Mouse (Mus musculus): ENCODE results near the gene 4930442H23Rik.
"Not testable (repeated sequence)": the region's sequence is repeated elsewhere in the genome, so short reads cannot be mapped to it uniquely, and the experiment has no call there.

The 4930442H23Rik gene

DNA sequence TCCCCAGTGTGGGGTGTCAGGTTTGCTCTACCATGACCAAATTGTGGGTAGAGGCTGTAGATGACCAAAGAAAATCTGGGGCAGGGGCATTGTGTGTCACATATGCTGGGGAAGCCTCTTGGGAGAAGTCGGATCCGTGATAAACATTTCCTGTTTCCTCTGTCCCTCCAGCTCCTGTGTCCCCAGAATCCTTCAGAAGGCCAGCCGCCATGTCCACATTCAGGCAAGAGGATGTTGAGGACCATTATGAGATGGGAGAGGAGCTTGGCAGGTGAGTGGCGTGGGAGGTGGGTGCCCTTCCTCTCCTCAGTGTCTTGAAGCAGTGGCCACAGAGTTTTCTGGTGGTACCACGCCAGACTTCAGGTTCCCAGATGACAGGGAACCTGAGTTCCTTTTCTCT lies at the start of gene 4930442H23Rik:
TSS of gene 4930442H23Rik (minus strand) at position 45 of the 400 bp plus-strand sequence.
- no peak for DNase-seq (ENCODE audit: low read depth)

DNA sequence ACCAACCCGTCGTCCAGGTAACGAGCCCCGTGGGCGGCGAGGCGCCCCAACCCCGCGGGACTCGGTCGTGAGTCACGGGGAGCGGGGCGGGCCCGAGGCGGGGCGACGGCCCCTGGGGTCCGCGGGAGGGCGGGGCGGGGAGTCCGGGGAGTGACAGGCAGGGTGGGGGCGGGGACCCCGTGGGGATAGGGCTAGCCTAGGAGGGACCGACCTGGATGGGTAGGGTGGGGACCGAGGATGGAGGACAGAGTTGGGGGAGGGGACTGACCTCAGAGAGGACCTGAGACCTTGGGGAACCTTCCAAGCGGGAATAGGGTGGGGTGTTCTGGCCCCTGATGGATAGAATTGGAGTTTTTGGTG lies 49.6 kb upstream of the 4930442H23Rik start:
- no peak for DNase-seq (ENCODE audit: low read depth)

GRCm38 (mm10) chr10:81232580-81233225 lies 49.1 kb upstream of the 4930442H23Rik start, which contains the start of gene Zfr2:
TSS of gene Zfr2 (plus strand) at chr10:81233155.
- peak; percentile 79 for DNase-seq (ENCODE audit: low read depth)

DNA sequence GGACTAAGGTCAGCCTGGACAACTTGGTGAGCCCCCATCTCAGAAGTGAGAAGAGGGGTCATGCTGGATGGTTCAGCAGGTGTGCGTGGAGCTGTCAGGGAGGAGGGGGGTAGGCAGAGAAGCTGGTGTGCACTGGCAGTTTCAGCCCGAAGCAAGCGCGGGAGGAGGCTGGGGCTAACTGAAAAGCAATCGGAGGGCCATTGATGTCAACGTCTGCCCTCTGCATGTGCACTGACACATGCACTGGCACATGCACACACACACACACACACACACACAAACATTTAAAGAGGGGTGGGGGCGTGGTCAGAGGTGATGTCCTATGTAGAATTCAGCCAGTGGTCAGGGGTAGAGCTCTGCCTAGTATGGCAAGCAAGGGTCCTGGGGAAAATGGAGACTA lies 47.8 kb upstream of the 4930442H23Rik start:
- no peak for DNase-seq (ENCODE audit: low read depth)

GRCm38 (mm10) chr10:81230438-81231332 lies 47.0 kb upstream of the 4930442H23Rik start, which contains the start of gene Atcay:
TSS of gene Atcay (minus strand) at chr10:81230833.
- DNase-seq (ENCODE audit: low read depth) = no peak

DNA sequence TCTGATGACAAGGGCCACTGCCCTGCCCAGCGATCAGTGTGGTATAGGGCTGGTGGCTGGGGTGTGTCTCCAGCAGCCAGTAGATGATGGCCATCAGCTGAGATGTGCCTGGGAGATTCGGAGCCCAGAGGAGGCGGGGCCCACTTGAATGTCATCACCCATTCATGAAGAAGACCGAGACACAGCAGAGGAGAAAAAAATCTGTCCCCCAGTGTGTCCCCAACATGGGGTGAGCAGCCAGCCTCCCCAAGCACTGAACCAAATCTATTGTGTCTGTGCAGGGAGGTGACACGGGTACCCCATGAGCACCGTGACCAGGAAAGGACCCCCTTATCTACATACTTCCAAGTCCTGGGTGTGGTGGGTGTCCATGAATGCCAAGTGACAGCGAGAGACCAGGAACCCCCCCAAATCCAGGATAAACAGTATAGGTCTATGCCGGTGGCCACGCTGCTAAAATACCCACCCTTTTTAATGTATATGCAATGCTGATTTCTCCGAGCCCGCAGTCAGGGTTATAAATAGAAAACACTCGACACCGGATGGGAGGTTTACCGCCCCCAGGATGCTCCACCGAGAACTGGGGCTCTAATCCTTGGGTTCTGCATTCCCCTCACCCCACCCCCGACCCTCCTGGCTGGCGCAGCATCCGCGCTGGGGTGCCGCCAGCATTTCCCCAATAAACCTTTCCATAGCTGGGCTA lies 46.2 kb upstream of the 4930442H23Rik start:
- DNase-seq (ENCODE audit: low read depth) = no peak

- not testable (repeated sequence) for DNase-seq (ENCODE audit: low read depth)
Measured at GRCm38 (mm10) chr10:81223731-81224130, 40.1 kb upstream of the 4930442H23Rik start.

DNA sequence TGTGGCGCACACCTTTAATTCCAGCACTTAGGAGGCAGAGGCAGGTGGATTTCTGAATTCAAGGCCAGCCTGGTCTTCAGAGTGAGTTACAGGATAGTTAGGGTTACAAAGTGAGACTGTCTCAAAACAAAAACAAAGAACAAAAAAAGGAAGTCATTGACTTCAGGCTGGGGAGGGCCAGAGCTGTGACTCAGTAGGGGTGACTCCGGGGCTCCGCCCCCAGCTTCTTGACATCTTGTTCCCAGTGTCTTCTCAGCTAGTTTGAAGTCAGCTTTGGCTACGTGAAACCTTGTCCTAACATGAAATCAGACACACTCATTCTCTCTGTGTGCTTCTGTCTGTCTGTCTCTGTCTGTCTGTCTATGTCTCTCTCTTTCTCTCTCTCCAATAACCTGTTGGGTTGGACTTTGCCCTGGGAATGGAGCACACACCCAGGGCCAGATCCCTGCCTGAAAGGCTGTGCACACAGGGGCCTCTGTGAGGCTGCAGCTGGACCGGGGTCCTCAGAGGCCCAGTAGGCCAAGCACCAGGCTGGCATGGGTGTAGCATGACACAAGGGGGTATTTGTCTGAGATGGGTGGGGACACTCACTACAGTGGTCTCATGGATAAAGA lies 37.9 kb upstream of the 4930442H23Rik start:
- DNase-seq (ENCODE audit: low read depth) = peak; percentile 51

GRCm38 (mm10) chr10:81217964-81218363 lies 34.3 kb upstream of the 4930442H23Rik start:
- DNase-seq (ENCODE audit: low read depth) = peak; percentile 65

DNA sequence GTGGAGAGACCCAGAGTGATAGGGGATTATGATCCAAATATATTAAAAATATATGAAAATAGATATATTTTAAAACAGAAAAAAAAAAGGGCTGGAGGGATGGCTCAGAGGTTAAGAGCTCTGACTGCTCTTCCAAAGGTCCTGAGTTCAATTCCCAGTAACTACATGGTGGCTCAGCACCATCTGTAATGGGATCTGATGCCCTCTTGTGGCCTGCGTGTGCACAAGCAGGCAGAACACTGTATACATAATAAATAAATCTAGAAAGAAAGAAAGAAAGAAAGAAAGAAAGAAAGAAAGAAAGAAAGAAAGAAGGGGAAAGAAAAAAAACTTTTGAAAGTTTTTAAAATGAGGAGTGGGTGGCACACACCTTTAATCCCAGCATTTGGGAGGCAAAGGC lies 33.6 kb upstream of the 4930442H23Rik start:
- DNase-seq (ENCODE audit: low read depth) = not testable (repeated sequence)

GRCm38 (mm10) chr10:81216810-81217209 lies 33.2 kb upstream of the 4930442H23Rik start:
- no peak for DNase-seq (ENCODE audit: low read depth)

DNA sequence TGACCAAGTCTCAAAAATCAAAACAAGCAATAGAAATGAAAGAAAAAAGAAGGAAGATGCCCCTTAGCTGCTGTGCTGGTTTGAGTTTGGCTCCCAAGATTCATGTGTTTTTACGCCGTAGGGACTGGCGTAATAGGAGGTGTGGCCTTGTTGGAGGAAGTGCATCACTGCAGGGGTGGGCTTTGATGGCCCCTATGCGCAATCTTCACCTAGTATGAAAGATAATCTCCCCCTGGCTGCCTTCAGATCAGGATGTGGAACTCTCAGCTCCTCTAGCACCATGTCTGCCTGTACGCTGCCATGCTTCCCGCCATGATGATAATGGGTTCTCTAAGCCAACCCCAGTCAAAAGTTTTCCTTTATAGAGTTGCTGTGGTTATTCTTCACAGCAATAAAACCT lies 32.6 kb upstream of the 4930442H23Rik start:
- no peak for DNase-seq (ENCODE audit: low read depth)

DNA sequence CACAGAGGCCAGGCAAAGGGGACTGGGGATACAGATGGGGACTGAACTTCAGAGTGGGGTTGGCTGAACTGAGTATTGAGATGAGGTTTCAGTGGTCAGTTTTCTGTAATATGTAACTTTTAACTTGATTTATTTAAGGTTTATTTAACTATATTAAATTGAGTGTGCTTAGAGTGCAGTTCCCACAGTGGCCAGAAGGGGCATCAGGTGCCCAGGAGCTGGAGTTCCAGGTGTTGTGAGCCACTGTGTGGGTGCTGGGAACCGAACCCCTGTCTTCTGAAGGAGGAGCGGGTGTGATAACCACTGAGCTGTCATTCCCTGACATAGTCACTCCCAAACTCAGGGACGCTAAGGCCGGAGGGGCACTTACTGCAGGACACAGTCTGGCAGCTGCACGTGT lies 26.5 kb upstream of the 4930442H23Rik start:
- no peak for DNase-seq (ENCODE audit: low read depth)

GRCm38 (mm10) chr10:81204137-81204536 lies 20.5 kb upstream of the 4930442H23Rik start:
- no peak for DNase-seq (ENCODE audit: low read depth)

GRCm38 (mm10) chr10:81202978-81203720 lies 19.5 kb upstream of the 4930442H23Rik start:
- DNase-seq (ENCODE audit: low read depth) = no peak

DNA sequence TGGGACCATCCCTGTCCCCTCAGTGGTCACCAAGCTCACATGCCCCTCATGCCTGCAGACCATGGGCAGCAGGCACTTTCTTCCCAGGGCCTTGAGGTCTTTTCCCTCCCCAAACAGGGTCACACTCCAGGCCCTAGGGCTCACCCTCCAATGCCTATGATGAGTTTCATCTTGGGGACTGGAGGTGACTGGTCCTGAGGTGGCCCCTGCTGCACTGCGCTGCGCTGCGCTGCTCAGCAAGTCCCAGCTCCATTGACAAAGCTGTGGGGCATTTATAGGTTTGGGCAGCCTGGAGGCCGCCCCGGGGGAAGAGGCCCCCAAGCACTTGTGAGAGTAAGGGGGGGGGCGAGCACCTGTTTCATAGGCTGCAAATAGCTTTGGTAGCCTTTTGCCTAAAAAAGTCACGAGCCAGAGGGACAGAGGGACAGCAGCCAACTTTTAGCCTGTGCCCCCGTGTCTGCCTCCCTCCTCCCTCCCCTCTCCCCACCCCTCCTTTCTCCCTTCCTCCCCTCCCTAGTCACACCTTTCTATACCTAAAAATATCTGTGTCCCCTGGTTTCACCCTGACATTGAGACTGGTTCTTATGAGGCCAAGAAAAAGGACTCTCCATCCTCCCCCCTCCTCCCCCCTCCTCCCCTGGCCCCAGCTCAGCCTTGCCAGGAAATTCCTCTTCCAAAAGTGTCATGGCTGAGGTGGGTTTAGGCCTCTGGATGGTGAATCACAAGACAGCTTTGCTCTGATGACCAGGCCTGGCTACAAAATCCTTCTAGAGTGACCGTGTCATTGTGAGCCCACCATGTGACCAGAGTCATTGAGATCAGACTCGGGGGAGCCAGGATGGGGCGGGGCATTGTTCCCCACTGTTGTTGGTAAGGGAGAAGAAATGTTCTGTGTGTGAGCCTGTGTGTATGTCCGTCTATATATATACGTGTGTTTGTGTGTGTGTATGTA lies 18.4 kb upstream of the 4930442H23Rik start, which contains the start of gene Nmrk2:
TSS of gene Nmrk2 (minus strand) at position 245 of the 952 bp plus-strand sequence.
- DNase-seq (ENCODE audit: low read depth) = no peak

DNA sequence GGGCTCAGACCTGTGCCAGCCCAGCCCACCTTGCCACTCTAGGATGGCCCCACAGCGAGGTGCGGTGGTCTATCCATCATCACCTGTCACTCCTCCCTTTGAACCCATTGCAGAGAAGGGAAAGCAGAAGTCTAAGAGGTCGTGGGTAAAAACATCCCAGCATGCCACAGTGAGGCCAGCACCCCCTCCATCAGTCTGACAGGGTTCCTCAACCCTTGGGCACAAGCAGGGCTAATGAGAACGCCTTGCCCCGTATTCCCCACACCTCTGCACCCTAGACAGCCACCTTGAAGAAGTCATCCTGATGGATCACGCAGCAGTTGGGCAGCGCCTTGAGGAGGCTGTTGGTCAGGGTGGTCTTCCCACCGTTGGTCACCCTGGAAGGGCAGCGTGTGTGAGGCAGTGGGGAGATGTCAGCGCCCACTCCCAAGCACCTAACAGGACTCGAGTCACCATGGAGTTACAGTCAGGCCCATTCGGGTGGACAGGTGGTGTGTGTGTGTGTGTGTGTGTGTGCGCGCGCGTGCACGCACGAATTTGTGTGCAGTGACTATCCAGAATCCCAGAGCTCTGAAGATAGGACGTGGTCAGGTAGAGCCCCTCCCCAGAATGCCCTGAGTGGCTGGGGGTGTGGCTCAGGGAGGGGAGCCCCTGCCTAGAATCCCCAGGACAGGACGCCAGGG lies 17.1 kb upstream of the 4930442H23Rik start:
- DNase-seq (ENCODE audit: low read depth) = no peak

DNA sequence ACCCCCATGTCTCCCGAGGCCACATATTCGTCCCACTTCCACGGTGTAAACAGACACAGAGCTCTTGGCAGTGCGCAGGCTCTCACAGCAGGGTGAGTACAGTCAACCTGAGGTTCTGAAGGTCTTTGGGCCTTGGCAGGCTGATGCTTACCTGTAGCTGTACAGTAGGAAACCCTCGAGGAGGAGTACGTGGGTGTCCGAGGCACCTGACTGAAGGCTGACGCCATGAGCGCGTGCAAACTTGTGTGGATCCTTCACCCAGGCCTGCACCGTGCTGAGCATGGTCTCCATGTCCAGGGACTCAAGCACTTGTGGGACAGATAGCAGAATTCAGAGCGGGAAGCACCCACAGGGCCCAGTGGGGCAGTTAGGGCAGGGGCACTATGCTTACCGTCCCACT lies 16.5 kb upstream of the 4930442H23Rik start:
- DNase-seq (ENCODE audit: low read depth) = no peak

GRCm38 (mm10) chr10:81198990-81199389 lies 15.3 kb upstream of the 4930442H23Rik start:
- DNase-seq (ENCODE audit: low read depth) = no peak

All from c-Kit-positive CD71-negative TER-119-negative erythroid progenitor cells, embryonic 14.5 days (primary cell).